Comparison of ENCODE assay signal across 13 mouse cellular contexts in genomic region chr1:90209069-90209468, GRCm38 (mm10). TPM values are rescaled to one million over a fixed set of nuclear protein-coding genes. Genes with fewer than 3 reads are reported as not detected.
DNase-seq lines count a peak whose midpoint lies in the region; ATAC-seq and TF ChIP-seq lines count a peak whose summit lies in the region.
"Had no signal": no experiment of that assay in that cellular context is flagged by ENCODE, and none has a peak within 500 bp of the region (broad histone marks: within the 10 kb centered on the region; RNA-seq: fewer than 3 reads in every experiment).

No protein-coding gene starts in this region.

- TF ChIP-seq EP300 in heart, postnatal 0 days (IDR thresholded peaks at IDR 0.05; ENCODE audit: low read depth): no peak

- TF ChIP-seq POLR2A in limb, embryonic 14.5 days (IDR thresholded peaks at IDR 0.05; ENCODE audit: borderline replicate concordance, extremely low read depth, insufficient read depth, insufficient read length): no peak

- H3K4me1 ChIP-seq in heart, postnatal 0 days (ENCODE audit: control insufficient read depth, insufficient read depth): peaks cover 44% of the 10 kb centered on the region
- H3K4me1 ChIP-seq in ES-E14 (ENCODE audit: control insufficient read depth in 2 of 2, insufficient read depth in 2 of 2, low read length in 2 of 2, poor library complexity in 1 of 2): peaks cover 0 to 12% of the 10 kb centered on the region in 2 experiments; a peak in 2 of 4 replicates
- peaks cover 80% of the 10 kb centered on the region for H3K4me1 ChIP-seq in embryonic facial prominence, embryonic 15.5 days
- peaks cover 31% of the 10 kb centered on the region for H3K4me1 ChIP-seq in limb, embryonic 14.5 days (ENCODE audit: control insufficient read depth, insufficient read depth, low read length)

- H3K27me3 ChIP-seq in heart, postnatal 0 days (ENCODE audit: control insufficient read depth, insufficient read depth, low read length): no peaks in the 10 kb centered on the region
- H3K27me3 ChIP-seq in embryonic facial prominence, embryonic 15.5 days: no peaks in the 10 kb centered on the region
- H3K27me3 ChIP-seq in limb, embryonic 14.5 days (ENCODE audit: control insufficient read depth, insufficient read depth, low read length): no peaks in the 10 kb centered on the region

- no peak overlapping the region for H3K27ac ChIP-seq in heart, postnatal 0 days (ENCODE audit: low read depth)
- H3K27ac ChIP-seq in ES-E14 (ENCODE audit: insufficient read depth, low read depth, low read length, poor library complexity, severe bottlenecking): no peak overlapping the region
- H3K27ac ChIP-seq in embryonic facial prominence, embryonic 15.5 days (replicated peaks): peak overlapping the region; percentile 56; the same call in 1 of the 2 replicates
- no peak overlapping the region for H3K27ac ChIP-seq in limb, embryonic 14.5 days (replicated peaks; ENCODE audit: low read depth, low read length)

- no peak for TF ChIP-seq CTCF in heart, postnatal 0 days (IDR thresholded peaks at IDR 0.05; ENCODE audit: low read depth)

- peak overlapping the region; percentile 47 for H3K4me2 ChIP-seq in heart, postnatal 0 days (ENCODE audit: low read depth, low read length)
- peak overlapping the region; percentile 44 for H3K4me2 ChIP-seq in embryonic facial prominence, embryonic 15.5 days (replicated peaks)
- H3K4me2 ChIP-seq in limb, embryonic 14.5 days (replicated peaks; ENCODE audit: low read depth, low read length, severe bottlenecking): peak overlapping the region; percentile 62; the same call in 1 of the 2 replicates

- H3K36me3 ChIP-seq in heart, postnatal 0 days (replicated peaks; ENCODE audit: control insufficient read depth, insufficient read depth, low read length): 0 out of 2 replicates have a peak, but pooled peaks cover 1% of the 10 kb centered on the region
- peaks cover 3% of the 10 kb centered on the region; the same call in 1 of the 2 replicates for H3K36me3 ChIP-seq in ES-E14 (ENCODE audit: control insufficient read depth, insufficient read depth, low read length, poor library complexity, severe bottlenecking)
- peaks cover 7% of the 10 kb centered on the region for H3K36me3 ChIP-seq in embryonic facial prominence, embryonic 15.5 days
- peaks cover 29% of the 10 kb centered on the region for H3K36me3 ChIP-seq in limb, embryonic 14.5 days (ENCODE audit: control insufficient read depth, insufficient read depth, low read length)

- in situ Hi-C loops in ES-E14 (cut with MboI; ENCODE audit: low sequenced_read_pairs in 2 of 2, unreplicated experiment in 2 of 2): no loop called here

- no peak overlapping the region for H3K9ac ChIP-seq in heart, postnatal 0 days (replicated peaks; ENCODE audit: low read depth, low read length)
- no peak overlapping the region for H3K9ac ChIP-seq in ES-E14 (ENCODE audit: insufficient read depth, low read depth, low read length, poor library complexity, severe bottlenecking)
- H3K9ac ChIP-seq in embryonic facial prominence, embryonic 15.5 days: no peak overlapping the region
- H3K9ac ChIP-seq in limb, embryonic 14.5 days (ENCODE audit: low read depth, low read length, severe bottlenecking): no peak overlapping the region

- no peak for ATAC-seq in heart, postnatal 0 days (ENCODE audit: insufficient read depth, low read depth)
- ATAC-seq in embryonic facial prominence, embryonic 15.5 days (ENCODE audit: insufficient number of reproducible peaks, low FRiP score, low TSS enrichment, low read depth): no peak
- no peak for ATAC-seq in limb, embryonic 14.5 days (ENCODE audit: low FRiP score, low read depth)

- no peak overlapping the region for H3K4me3 ChIP-seq in heart, postnatal 0 days (ENCODE audit: low read depth, low read length)
- no peak overlapping the region for H3K4me3 ChIP-seq in ES-E14 (ENCODE audit: insufficient read depth in 1 of 2, low read depth in 1 of 2, low read length in 2 of 2, poor library complexity in 1 of 2, severe bottlenecking in 1 of 2)
- peak overlapping the region; percentile 49 for H3K4me3 ChIP-seq in embryonic facial prominence, embryonic 15.5 days (replicated peaks)
- H3K4me3 ChIP-seq in limb, embryonic 14.5 days (replicated peaks; ENCODE audit: low read length): no peak overlapping the region
- H3K4me3 ChIP-seq: left cerebral cortex, adult 2 months; myocyte had no signal

- WGBS in heart, postnatal 0 days: 85% methylated on average over 5 of the region's 5 CpGs
- 48% methylated on average over 5 of the region's 5 CpGs for WGBS in embryonic facial prominence, embryonic 15.5 days
- 79% methylated on average over 5 of the region's 5 CpGs for WGBS in limb, embryonic 14.5 days

- no peaks in the 10 kb centered on the region for H3K9me3 ChIP-seq in heart, postnatal 0 days (replicated peaks; ENCODE audit: control insufficient read depth, low read length)
- no peaks in the 10 kb centered on the region for H3K9me3 ChIP-seq in ES-E14 (ENCODE audit: control insufficient read depth, insufficient read depth, low read depth, low read length)
- no peaks in the 10 kb centered on the region for H3K9me3 ChIP-seq in embryonic facial prominence, embryonic 15.5 days (replicated peaks)
- no peaks in the 10 kb centered on the region for H3K9me3 ChIP-seq in limb, embryonic 14.5 days (ENCODE audit: control insufficient read depth, low read length)

- no peak for DNase-seq in heart, postnatal 0 days (ENCODE audit: low spot score)
- DNase-seq in heart, adult 9 months (ENCODE audit: low spot score in 2 of 2): no peak
- DNase-seq in ES-E14 (ENCODE audit: low read depth, low spot score) (no peak), adipocyte (ENCODE audit: low spot score) (no peak)
- no peak for DNase-seq in limb, embryonic 14.5 days (ENCODE audit: low spot score)
- DNase-seq in layer of hippocampus, adult 18-20 months (ENCODE audit: low spot score in 2 of 2): no peak
- DNase-seq in ovary, adult 18-20 months (ENCODE audit: low spot score): no peak
- DNase-seq: cerebellum, adult 11 months; thymus, postnatal 36 days had no signal

TF ChIP-seq in ES-E14, 5 proteins besides CTCF, POLR2A, EP300 and RAD21:
- TF ChIP-seq MAFK (IDR thresholded peaks at IDR 0.05; ENCODE audit: insufficient read depth, low read depth, low read length) (0 out of 2 replicates have a peak, but pooled peaks have one; percentile 35), CHD2 (IDR thresholded peaks at IDR 0.05; ENCODE audit: low read depth, low read length) (no peak), ZNF384 (IDR thresholded peaks at IDR 0.05; ENCODE audit: low read depth, low read length) (no peak), ZC3H11A (IDR thresholded peaks at IDR 0.05; ENCODE audit: borderline replicate concordance, low read depth, low read length) (no peak)
TF ChIP-seq in ES-E14: peak in this region for 1.

RNA-seq across cellular contexts. Expression of gene Ackr3, which starts 5.3 kb away (rescaled TPM):
- total RNA-seq in heart, postnatal 0 days (2014; rRNA removed; ENCODE audit: low replicate concordance): 13.5 and 21.3 TPM in 2 replicates
- 22.5 and 25.5 TPM in 2 replicates for polyA plus RNA-seq in heart, postnatal 0 days (2015; fragmentation: Nextera tagmentation; extraction: Ambion mirVana)
- 2.2 and 3.8 TPM in 2 replicates for total RNA-seq in ES-E14 (2012; rRNA removed)
- polyA plus RNA-seq in embryonic facial prominence, embryonic 15.5 days (2015; fragmentation: Nextera tagmentation; extraction: Ambion mirVana): 29.9 and 31.9 TPM in 2 replicates
- polyA plus RNA-seq in limb, embryonic 14.5 days (2012; rRNA removed): 93.8 and 129 TPM in 2 replicates
- 49.7 and 54.9 TPM in 2 replicates for polyA plus RNA-seq in limb, embryonic 14.5 days (2014; fragmentation: Nextera tagmentation; extraction: Ambion mirVana)
- total RNA-seq in layer of hippocampus, adult 18-20 months (2021): 10 to 100 TPM; 15.5 to 15.9 TPM

RNA-seq across cellular contexts. Expression of gene Iqca, which starts 55.9 kb away (rescaled TPM):
- not detected in 2 replicates for total RNA-seq in heart, postnatal 0 days (2014; rRNA removed; ENCODE audit: low replicate concordance)
- 0.14 TPM in 1 of 2 replicates, not detected in the other for polyA plus RNA-seq in heart, postnatal 0 days (2015; fragmentation: Nextera tagmentation; extraction: Ambion mirVana)
- total RNA-seq in ES-E14 (2012; rRNA removed): 0.21 and 0.27 TPM in 2 replicates
- polyA plus RNA-seq in embryonic facial prominence, embryonic 15.5 days (2015; fragmentation: Nextera tagmentation; extraction: Ambion mirVana): 2.5 and 6.9 TPM in 2 replicates
- 0.10 and 0.14 TPM in 2 replicates for polyA plus RNA-seq in limb, embryonic 14.5 days (2012; rRNA removed)
- 0.23 and 0.54 TPM in 2 replicates for polyA plus RNA-seq in limb, embryonic 14.5 days (2014; fragmentation: Nextera tagmentation; extraction: Ambion mirVana)
- total RNA-seq in layer of hippocampus, adult 18-20 months (2021): 1 to 10 TPM in 1 of 2 experiments, under 1 TPM in 1; 0.89 to 1.0 TPM
- total RNA-seq: heart, postnatal 25 days had no signal
